Mouse (Mus musculus) lung, postnatal 0 days (tissue): ENCODE measurements around the gene Olfr1339. TPM values are rescaled to one million over a fixed set of nuclear protein-coding genes. Genes with fewer than 3 reads are reported as not detected.

Experiments
- ATAC-seq: fragments of 200-750 bp; cut with Nextera tagmentation; 2 replicates; pipeline ENCODE4 v1.8.0; 2017; ENCODE audit warnings: moderate library complexity
- DNase-seq: peaks from one replicate; pipeline ENCODE4 v3.0.0-alpha.2; 2016; ENCODE audit warnings: low spot score
- H3K27ac ChIP-seq: fragments of 300-500 bp; sonication (generic); 2 replicates; pipeline ENCODE4 v1.5.1; 2014; ENCODE audit warnings: antibody characterized with exemption, mild to moderate bottlenecking, low read length, mixed read lengths
- H3K27me3 ChIP-seq: fragments of 300-500 bp; sonication (generic); replicated peaks from 2 replicates; pipeline ENCODE4 v1.6.1; 2014; ENCODE audit warnings: low read length, mixed read lengths; ENCODE audit not compliant: insufficient read depth
- H3K36me3 ChIP-seq: fragments of 300-500 bp; sonication (generic); 2 replicates; pipeline ENCODE4 v1.6.1; 2014; ENCODE audit warnings: low read length, mixed read lengths; ENCODE audit not compliant: insufficient read depth
- H3K4me1 ChIP-seq: fragments of 300-500 bp; sonication (generic); 2 replicates; pipeline ENCODE4 v1.6.1; 2014; ENCODE audit warnings: antibody characterized with exemption, low read depth, low read length, mixed read lengths; ENCODE audit not compliant: insufficient read depth
- H3K4me2 ChIP-seq: fragments of 300-500 bp; sonication (generic); replicated peaks from 2 replicates; pipeline ENCODE4 v1.6.1; 2014; ENCODE audit warnings: low read depth, mild to moderate bottlenecking, low read length, moderate library complexity, mixed read lengths
- H3K4me3 ChIP-seq: fragments of 300-500 bp; sonication (generic); 2 replicates; pipeline ENCODE4 v1.5.1; 2014; ENCODE audit warnings: low read depth, low read length
- H3K9ac ChIP-seq: fragments of 300-500 bp; sonication (generic); replicated peaks from 2 replicates; pipeline ENCODE4 v1.6.1; 2014; ENCODE audit warnings: low read depth, mild to moderate bottlenecking
- H3K9me3 ChIP-seq: fragments of 300-500 bp; sonication (generic); 2 replicates; pipeline ENCODE4 v1.6.1; 2016; ENCODE audit warnings: low read length, mixed read lengths
- CTCF ChIP-seq: IDR thresholded peaks from 2 replicates; pipeline ENCODE4 v1.5.1; 2016; ENCODE audit warnings: antibody characterized with exemption, mild to moderate bottlenecking
- EP300 ChIP-seq: IDR thresholded peaks from 2 replicates; pipeline ENCODE4 v1.6.1; 2016; ENCODE audit warnings: antibody characterized with exemption, mild to moderate bottlenecking, control low read depth
- WGBS: fragments of 180-500 bp; shearing (Covaris S2); extraction: QIAGEN DNeasy Blood & Tissue Kit; methylation state at CpG from one replicate; pipeline ENCODE4 v1.1.7; 2014; 5-methylcytosine and 5-hydroxymethylcytosine counted together
- polyA plus RNA-seq: library from polyadenylated mRNA; unstranded; fragments of >200 nt; fragmentation: Nextera tagmentation; extraction: Ambion mirVana; gene quantifications from 2 replicates; pipeline ENCODE4 v1.2.1, GENCODE M21; 2015

The Olfr1339 gene
- polyA plus RNA-seq, 1 experiment from 2014 or later: not detected

DNA sequence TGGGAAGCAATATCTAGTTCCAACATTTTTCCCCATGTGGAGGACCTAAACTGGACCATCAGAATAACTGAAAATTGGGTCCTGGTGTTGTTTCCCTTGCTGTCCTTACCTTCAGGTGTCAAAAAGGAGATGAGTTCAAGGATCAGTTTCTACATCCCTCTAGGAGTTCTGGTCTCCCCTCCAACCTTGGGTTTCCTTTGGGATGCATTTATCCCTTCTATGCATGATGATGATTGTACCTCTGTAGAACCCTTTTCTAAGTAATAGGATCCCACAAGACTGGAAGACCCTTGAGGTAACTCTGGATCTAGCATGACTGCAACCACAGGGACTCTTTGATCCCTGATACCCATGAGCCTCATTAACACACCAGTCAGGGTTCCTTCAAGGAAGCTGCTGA is 12.1 kb upstream of the Olfr1339 start, which contains the start of gene Olfr1340:
TSS of gene Olfr1340 (plus strand) at position 301 of the 400 bp plus-strand sequence.
- no peak within 1 kb of the TSS for H3K4me2 ChIP-seq
- no peak within 1 kb of the TSS for H3K27ac ChIP-seq
- no peaks in the 10 kb centered on the region for H3K36me3 ChIP-seq
- H3K9ac ChIP-seq: no peak within 1 kb of the TSS
- ATAC-seq (no peak), DNase-seq (no peak)
- H3K27me3 ChIP-seq: no peaks in the 10 kb centered on the region
- TF ChIP-seq CTCF (no peak), EP300 (no peak)
- H3K4me1 ChIP-seq: no peaks in the 10 kb centered on the region
- H3K9me3 ChIP-seq: no peaks in the 10 kb centered on the region
- H3K4me3 ChIP-seq: no peak within 1 kb of the TSS

DNA sequence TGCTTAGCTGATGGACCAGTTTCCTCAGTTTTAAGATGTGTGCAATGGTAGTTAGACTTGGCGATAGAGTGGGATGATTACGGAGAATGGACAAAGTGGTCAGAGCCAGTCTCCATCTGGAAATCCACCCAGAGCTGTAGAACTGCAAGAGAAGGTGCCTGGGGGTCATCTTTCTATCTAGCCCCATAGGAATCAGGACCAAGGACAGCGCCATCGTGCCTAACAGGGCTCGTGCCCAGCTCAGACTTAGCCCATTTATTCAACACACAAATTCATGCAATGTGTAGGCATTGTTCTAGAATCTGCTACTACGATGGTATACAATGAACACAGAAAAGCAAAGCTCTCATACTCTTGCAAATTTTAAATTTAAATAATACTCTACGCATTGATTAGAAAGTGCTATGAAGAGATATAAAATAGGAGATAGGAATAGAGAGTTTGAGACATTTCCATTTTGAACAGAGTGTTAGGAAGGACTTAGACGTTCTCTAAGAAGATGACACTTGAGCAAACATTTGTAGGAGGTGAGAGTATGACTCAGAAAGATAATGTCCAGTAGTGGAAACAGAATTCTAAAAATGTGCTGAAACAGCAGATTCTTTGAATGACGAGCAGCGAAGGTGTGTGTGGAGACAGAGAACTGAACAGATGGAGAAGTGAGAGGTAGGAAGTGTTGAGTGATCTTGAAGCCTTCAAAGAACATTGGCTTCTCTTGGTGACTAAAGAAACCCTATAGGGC is 10.1 kb upstream of the Olfr1339 start:
- TF ChIP-seq EP300: no peak
- TF ChIP-seq CTCF: no peak
- no peaks in the 10 kb centered on the region for H3K27me3 ChIP-seq
- 51% methylated on average over 10 of the region's 10 CpGs for WGBS
- H3K4me3 ChIP-seq: no peak overlapping the region
- DNase-seq (peak; percentile 9), ATAC-seq (no peak)
- no peak overlapping the region for H3K9ac ChIP-seq
- no peak overlapping the region for H3K4me2 ChIP-seq
- no peaks in the 10 kb centered on the region for H3K36me3 ChIP-seq
- H3K9me3 ChIP-seq: no peaks in the 10 kb centered on the region
- no peak overlapping the region for H3K27ac ChIP-seq
- no peaks in the 10 kb centered on the region for H3K4me1 ChIP-seq

- DNase-seq: no peak
- no peak for TF ChIP-seq EP300
- no peak for TF ChIP-seq CTCF
- Histone ChIP-seq H3K9me3 (no peaks in the 10 kb centered on the region), H3K27ac (no peak overlapping the region), H3K4me1 (no peaks in the 10 kb centered on the region), H3K4me2 (no peak overlapping the region), H3K36me3 (no peaks in the 10 kb centered on the region), H3K27me3 (no peaks in the 10 kb centered on the region), H3K4me3 (no peak overlapping the region), H3K9ac (no peak overlapping the region)
- WGBS: 58% methylated on average over 3 of the region's 3 CpGs
- ATAC-seq: no peak
Measured at GRCm38 (mm10) chr4:118739574-118739973, 7.6 kb downstream of the Olfr1339 start.

DNA sequence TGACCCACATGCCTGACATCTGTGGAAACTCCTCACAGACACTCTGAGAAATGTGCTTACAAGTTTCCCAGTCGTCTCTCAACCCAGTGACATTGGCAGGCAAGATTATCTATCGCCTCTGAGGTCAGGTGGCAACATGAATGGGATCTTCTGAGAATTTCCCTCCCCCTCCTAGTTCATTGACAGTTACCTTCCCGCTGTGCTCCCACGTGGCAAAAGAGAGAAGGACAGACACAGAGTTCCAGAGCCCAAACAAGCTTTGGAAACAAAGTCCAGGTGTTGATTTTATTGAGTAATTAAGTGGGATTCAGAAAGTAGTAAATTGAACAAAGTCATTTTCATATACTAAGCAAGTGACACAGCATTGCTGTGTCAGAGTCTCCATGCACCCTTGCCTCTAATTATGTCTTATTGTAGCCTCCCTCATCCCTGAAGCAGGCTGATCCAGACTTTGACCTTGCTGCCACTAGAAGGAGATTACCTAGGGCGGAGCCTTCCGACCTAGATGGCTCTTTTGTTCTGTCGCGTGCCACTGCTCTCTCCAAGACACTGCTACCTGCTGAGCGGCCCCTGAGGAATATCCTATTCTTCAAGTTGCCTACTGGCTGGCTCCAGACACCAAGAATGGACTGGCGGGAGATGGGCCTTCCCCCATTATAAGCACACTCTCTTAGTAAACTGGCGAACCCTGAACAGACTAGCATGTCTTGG is 9.2 kb downstream of the Olfr1339 start:
- Histone ChIP-seq H3K4me1 (no peaks in the 10 kb centered on the region), H3K36me3 (no peaks in the 10 kb centered on the region), H3K9me3 (no peaks in the 10 kb centered on the region), H3K4me3 (no peak overlapping the region), H3K27me3 (no peaks in the 10 kb centered on the region), H3K27ac (no peak overlapping the region), H3K4me2 (no peak overlapping the region), H3K9ac (no peak overlapping the region)
- ATAC-seq (no peak), DNase-seq (no peak)
- TF ChIP-seq EP300: no peak
- no peak for TF ChIP-seq CTCF
- 7% methylated on average over 11 of the region's 11 CpGs for WGBS

DNA sequence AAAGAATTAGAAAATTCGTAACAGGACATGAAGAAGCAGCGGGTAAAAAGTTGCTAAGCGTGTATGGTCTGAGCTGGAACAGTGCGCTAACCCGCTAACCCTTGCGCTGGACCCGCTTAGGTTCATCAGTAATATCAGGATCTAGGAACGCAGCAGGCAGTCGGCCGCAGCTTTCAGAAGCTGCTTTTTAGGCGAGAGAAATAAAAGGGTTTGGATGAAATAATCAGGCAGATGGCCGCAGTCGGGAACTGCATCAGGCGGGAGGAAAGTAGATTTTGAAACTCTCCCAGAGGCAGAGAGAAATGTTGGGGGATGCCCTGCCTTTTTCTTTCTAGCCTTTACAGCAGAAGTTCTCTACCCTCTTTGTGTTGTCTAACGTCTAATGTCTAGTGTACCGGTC is 9.9 kb downstream of the Olfr1339 start:
- Histone ChIP-seq H3K9me3 (no peaks in the 10 kb centered on the region), H3K9ac (no peak overlapping the region), H3K36me3 (no peaks in the 10 kb centered on the region), H3K27me3 (no peaks in the 10 kb centered on the region), H3K4me3 (no peak overlapping the region), H3K4me2 (no peak overlapping the region), H3K27ac (no peak overlapping the region), H3K4me1 (no peaks in the 10 kb centered on the region)
- ATAC-seq: no peak
- DNase-seq: no peak
- 14% methylated on average over 16 of the region's 16 CpGs for WGBS
- TF ChIP-seq EP300 (no peak), CTCF (no peak)

GRCm38 (mm10) chr4:118758637-118759036 is 26.7 kb downstream of the Olfr1339 start, which contains the start of gene Olfr1338:
Olfr1338 (minus strand) TSS chr4:118758737.
- H3K4me1 ChIP-seq: no peaks in the 10 kb centered on the region

More at GRCm38 (mm10) chr4:118758637-118759036, 26.7 kb downstream of the Olfr1339 start, which contains the start of gene Olfr1338:
- Histone ChIP-seq H3K27ac (no peak within 1 kb of the TSS), H3K4me2 (no peak within 1 kb of the TSS), H3K36me3 (no peaks in the 10 kb centered on the region), H3K9ac (no peak within 1 kb of the TSS), H3K4me3 (no peak within 1 kb of the TSS), H3K27me3 (no peaks in the 10 kb centered on the region), H3K9me3 (no peaks in the 10 kb centered on the region)
- ATAC-seq: no peak
- TF ChIP-seq EP300 (no peak), CTCF (no peak)
- 67% methylated on average over 1 of the region's 1 CpGs for WGBS
- no peak for DNase-seq
